Mouse (Mus musculus): ENCODE results near the gene Sertad4. TPM values are rescaled to one million over a fixed set of nuclear protein-coding genes. Genes with fewer than 3 reads are reported as not detected.
A peak's percentile ranks its signal among the peaks of the same experiment; 100 is the strongest.

Gene Sertad4
- 48.2 and 72.5 TPM in 2 replicates for polyA plus RNA-seq (2015; fragmentation: Nextera tagmentation; extraction: Ambion mirVana)

- H3K4me1 ChIP-seq = peaks cover 54% of the 10 kb centered on the region
- H3K4me2 ChIP-seq = peak within 1 kb of the TSS; percentile 68
- H3K9me3 ChIP-seq = no peaks in the 10 kb centered on the region
Measured at GRCm38 (mm10) chr1:192855474-192856230, at the start of gene Sertad4. Gene Sertad4 (minus strand): TSS chr1:192855756.

GRCm38 (mm10) chr1:192901516-192901915 lies 46.0 kb upstream of the Sertad4 start:
- ATAC-seq (ENCODE audit: insufficient number of reproducible peaks, low FRiP score, low TSS enrichment, low read depth) = no peak
- H3K9me3 ChIP-seq = no peaks in the 10 kb centered on the region
- H3K27me3 ChIP-seq = no peaks in the 10 kb centered on the region
- H3K9ac ChIP-seq = no peak overlapping the region
- WGBS = 48% methylated on average over 2 of the region's 2 CpGs
- no peak overlapping the region for H3K27ac ChIP-seq
- H3K4me1 ChIP-seq = no peaks in the 10 kb centered on the region
- H3K36me3 ChIP-seq = no peaks in the 10 kb centered on the region
- no peak overlapping the region for H3K4me3 ChIP-seq
- no peak overlapping the region for H3K4me2 ChIP-seq

More at GRCm38 (mm10) chr1:192855474-192856230, at the start of gene Sertad4:
- 0 out of 2 replicates have a peak, but pooled peaks cover 2% of the 10 kb centered on the region for H3K36me3 ChIP-seq
- under 1% methylated on average over 68 of the region's 75 CpGs for WGBS
- H3K9ac ChIP-seq = peak within 1 kb of the TSS; percentile 95
- peak within 1 kb of the TSS; percentile 92 for H3K4me3 ChIP-seq
- peak; percentile 81 for ATAC-seq (ENCODE audit: insufficient number of reproducible peaks, low FRiP score, low TSS enrichment, low read depth)
- no peaks in the 10 kb centered on the region for H3K27me3 ChIP-seq
- H3K27ac ChIP-seq = peak within 1 kb of the TSS; percentile 99

- H3K9ac ChIP-seq = no peak overlapping the region
- H3K27ac ChIP-seq = no peak overlapping the region
- H3K4me3 ChIP-seq = no peak overlapping the region
- H3K36me3 ChIP-seq = no peaks in the 10 kb centered on the region
- no peaks in the 10 kb centered on the region for H3K4me1 ChIP-seq
- 27% methylated on average over 3 of the region's 3 CpGs for WGBS
- no peaks in the 10 kb centered on the region for H3K9me3 ChIP-seq
- ATAC-seq (ENCODE audit: insufficient number of reproducible peaks, low FRiP score, low TSS enrichment, low read depth) = no peak
- H3K27me3 ChIP-seq = no peaks in the 10 kb centered on the region
- no peak overlapping the region for H3K4me2 ChIP-seq
Measured at GRCm38 (mm10) chr1:192900913-192901312, 45.4 kb upstream of the Sertad4 start.

- H3K4me3 ChIP-seq = no peak overlapping the region
- H3K4me2 ChIP-seq = no peak overlapping the region
- WGBS = 16% methylated on average over 2 of the region's 2 CpGs
- no peaks in the 10 kb centered on the region for H3K9me3 ChIP-seq
- no peaks in the 10 kb centered on the region for H3K4me1 ChIP-seq
- no peaks in the 10 kb centered on the region for H3K36me3 ChIP-seq
- H3K9ac ChIP-seq = no peak overlapping the region
- ATAC-seq (ENCODE audit: insufficient number of reproducible peaks, low FRiP score, low TSS enrichment, low read depth) = no peak
- no peak overlapping the region for H3K27ac ChIP-seq
- H3K27me3 ChIP-seq = no peaks in the 10 kb centered on the region
Measured at GRCm38 (mm10) chr1:192898742-192899141, 43.2 kb upstream of the Sertad4 start.

GRCm38 (mm10) chr1:192897218-192897617 lies 41.7 kb upstream of the Sertad4 start:
- Histone ChIP-seq H3K9me3 (no peaks in the 10 kb centered on the region), H3K4me1 (no peaks in the 10 kb centered on the region), H3K4me3 (no peak overlapping the region), H3K27ac (no peak overlapping the region), H3K4me2 (no peak overlapping the region), H3K9ac (no peak overlapping the region), H3K27me3 (no peaks in the 10 kb centered on the region), H3K36me3 (no peaks in the 10 kb centered on the region)
- no peak for ATAC-seq (ENCODE audit: insufficient number of reproducible peaks, low FRiP score, low TSS enrichment, low read depth)
- WGBS = 63% methylated on average over 10 of the region's 10 CpGs

- no peak overlapping the region for H3K4me2 ChIP-seq
- no peaks in the 10 kb centered on the region for H3K36me3 ChIP-seq
- no peaks in the 10 kb centered on the region for H3K4me1 ChIP-seq
- ATAC-seq (ENCODE audit: insufficient number of reproducible peaks, low FRiP score, low TSS enrichment, low read depth) = no peak
- no peaks in the 10 kb centered on the region for H3K9me3 ChIP-seq
- no peak overlapping the region for H3K27ac ChIP-seq
- 94% methylated on average over 3 of the region's 3 CpGs for WGBS
- no peak overlapping the region for H3K9ac ChIP-seq
- H3K4me3 ChIP-seq = no peak overlapping the region
- no peaks in the 10 kb centered on the region for H3K27me3 ChIP-seq
Measured at GRCm38 (mm10) chr1:192896076-192896475, 40.5 kb upstream of the Sertad4 start.

GRCm38 (mm10) chr1:192890716-192891115 lies 35.2 kb upstream of the Sertad4 start:
- WGBS = 39% methylated on average over 3 of the region's 3 CpGs
- Histone ChIP-seq H3K9ac (no peak overlapping the region), H3K4me3 (no peak overlapping the region), H3K27ac (no peak overlapping the region), H3K9me3 (no peaks in the 10 kb centered on the region), H3K4me2 (no peak overlapping the region), H3K4me1 (no peaks in the 10 kb centered on the region), H3K27me3 (no peaks in the 10 kb centered on the region), H3K36me3 (no peaks in the 10 kb centered on the region)
- no peak for ATAC-seq (ENCODE audit: insufficient number of reproducible peaks, low FRiP score, low TSS enrichment, low read depth)

- 74% methylated on average over 2 of the region's 2 CpGs for WGBS
- no peak overlapping the region for H3K4me3 ChIP-seq
- no peaks in the 10 kb centered on the region for H3K36me3 ChIP-seq
- no peak for ATAC-seq (ENCODE audit: insufficient number of reproducible peaks, low FRiP score, low TSS enrichment, low read depth)
- no peaks in the 10 kb centered on the region for H3K4me1 ChIP-seq
- no peak overlapping the region for H3K27ac ChIP-seq
- H3K9me3 ChIP-seq = no peaks in the 10 kb centered on the region
- H3K27me3 ChIP-seq = no peaks in the 10 kb centered on the region
- H3K4me2 ChIP-seq = no peak overlapping the region
- H3K9ac ChIP-seq = no peak overlapping the region
Measured at GRCm38 (mm10) chr1:192882617-192883295, 27.2 kb upstream of the Sertad4 start.

- 76% methylated on average over 4 of the region's 4 CpGs for WGBS
- Histone ChIP-seq H3K4me1 (no peaks in the 10 kb centered on the region), H3K27ac (no peak overlapping the region), H3K36me3 (no peaks in the 10 kb centered on the region), H3K4me3 (no peak overlapping the region), H3K4me2 (no peak overlapping the region), H3K9ac (no peak overlapping the region), H3K9me3 (no peaks in the 10 kb centered on the region), H3K27me3 (no peaks in the 10 kb centered on the region)
- ATAC-seq (ENCODE audit: insufficient number of reproducible peaks, low FRiP score, low TSS enrichment, low read depth) = no peak
Measured at GRCm38 (mm10) chr1:192880130-192880529, 24.6 kb upstream of the Sertad4 start.

GRCm38 (mm10) chr1:192879086-192879580 lies 23.6 kb upstream of the Sertad4 start:
- no peak overlapping the region for H3K4me3 ChIP-seq

GRCm38 (mm10) chr1:192872841-192873240 lies 17.3 kb upstream of the Sertad4 start:
- no peak for ATAC-seq (ENCODE audit: insufficient number of reproducible peaks, low FRiP score, low TSS enrichment, low read depth)
- H3K4me2 ChIP-seq = no peak overlapping the region
- H3K9ac ChIP-seq = no peak overlapping the region
- no peaks in the 10 kb centered on the region for H3K27me3 ChIP-seq
- H3K27ac ChIP-seq = no peak overlapping the region
- H3K9me3 ChIP-seq = no peaks in the 10 kb centered on the region
- H3K4me3 ChIP-seq = no peak overlapping the region
- no peaks in the 10 kb centered on the region for H3K36me3 ChIP-seq
- WGBS = 45% methylated on average over 5 of the region's 5 CpGs
- no peaks in the 10 kb centered on the region for H3K4me1 ChIP-seq

More at GRCm38 (mm10) chr1:192879086-192879580, 23.6 kb upstream of the Sertad4 start:
- 87% methylated on average over 7 of the region's 7 CpGs for WGBS
- Histone ChIP-seq H3K4me1 (no peaks in the 10 kb centered on the region), H3K4me2 (no peak overlapping the region), H3K36me3 (no peaks in the 10 kb centered on the region), H3K27me3 (no peaks in the 10 kb centered on the region), H3K9me3 (no peaks in the 10 kb centered on the region), H3K27ac (no peak overlapping the region), H3K9ac (no peak overlapping the region)
- ATAC-seq (ENCODE audit: insufficient number of reproducible peaks, low FRiP score, low TSS enrichment, low read depth) = no peak

- H3K27me3 ChIP-seq = no peaks in the 10 kb centered on the region
- 89% methylated on average over 1 of the region's 1 CpGs for WGBS
- H3K9me3 ChIP-seq = no peaks in the 10 kb centered on the region
- H3K9ac ChIP-seq = no peak overlapping the region
- H3K36me3 ChIP-seq = no peaks in the 10 kb centered on the region
- H3K4me3 ChIP-seq = no peak overlapping the region
- no peak for ATAC-seq (ENCODE audit: insufficient number of reproducible peaks, low FRiP score, low TSS enrichment, low read depth)
- H3K4me2 ChIP-seq = no peak overlapping the region
- H3K4me1 ChIP-seq = no peaks in the 10 kb centered on the region
- H3K27ac ChIP-seq = no peak overlapping the region
Measured at GRCm38 (mm10) chr1:192869761-192870160, 14.2 kb upstream of the Sertad4 start.
